Mouse (Mus musculus) embryonic facial prominence, embryonic 12.5 days (tissue): ENCODE data around the gene Nrarp. TPM values are rescaled to one million over a fixed set of nuclear protein-coding genes. Genes with fewer than 3 reads are reported as not detected.

Experiments
- polyA plus RNA-seq: library from polyadenylated mRNA; unstranded; fragments of >200 nt; fragmentation: Nextera tagmentation; extraction: Ambion mirVana; gene quantifications from 2 replicates; pipeline ENCODE4 v1.2.1, GENCODE M21; 2016

Gene Nrarp
- polyA plus RNA-seq, 1 experiment from 2014 or later = 21.3 TPM

Other genes starting within 250 kb of the Nrarp start
- 22.1 and 27.2 TPM in 2 replicates for gene Arrdc1, start 245.5 kb upstream of the Nrarp start, polyA plus RNA-seq
- 22.4 and 25.1 TPM in 2 replicates for gene Zmynd19, start 231.0 kb upstream of the Nrarp start, polyA plus RNA-seq
- 36.5 and 37.7 TPM in 2 replicates for gene Dph7, start 218.4 kb upstream of the Nrarp start, polyA plus RNA-seq
- 138 and 144 TPM in 2 replicates for gene Mrpl41, start 205.7 kb upstream of the Nrarp start, polyA plus RNA-seq
- gene Pnpla7, start 204.7 kb upstream of the Nrarp start, polyA plus RNA-seq = 6.5 and 7.0 TPM in 2 replicates
- gene Nsmf, start 126.4 kb upstream of the Nrarp start, polyA plus RNA-seq = 99.1 and 103 TPM in 2 replicates
- not detected in 2 replicates for gene Entpd8, start 100.5 kb upstream of the Nrarp start, polyA plus RNA-seq
- 0.19 TPM in 1 of 2 replicates, not detected in the other for gene Noxa1, start 85.6 kb upstream of the Nrarp start, polyA plus RNA-seq
- 3.1 and 3.9 TPM in 2 replicates for gene Tor4a, start 16.1 kb downstream of the Nrarp start, polyA plus RNA-seq
- gene Nelfb, start 30.7 kb downstream of the Nrarp start, polyA plus RNA-seq = 119 and 121 TPM in 2 replicates
- not detected in 2 replicates for gene Stpg3, start 33.9 kb downstream of the Nrarp start, polyA plus RNA-seq
- gene Fam166a, start 38.0 kb downstream of the Nrarp start, polyA plus RNA-seq = 1.1 TPM in 1 of 2 replicates, not detected in the other
- 443 and 449 TPM in 2 replicates for gene Tubb4b, start 43.9 kb downstream of the Nrarp start, polyA plus RNA-seq
- not detected in 2 replicates for gene Slc34a3, start 53.6 kb downstream of the Nrarp start, polyA plus RNA-seq
- gene Rnf224, start 56.0 kb downstream of the Nrarp start, polyA plus RNA-seq = not detected in 2 replicates
- gene Rnf208, start 61.5 kb downstream of the Nrarp start, polyA plus RNA-seq = 8.6 and 9.4 TPM in 2 replicates
- not detected in 2 replicates for gene Cysrt1, start 61.7 kb downstream of the Nrarp start, polyA plus RNA-seq
- gene AL732309.1, start 66.1 kb downstream of the Nrarp start, polyA plus RNA-seq = 3.8 and 4.2 TPM in 2 replicates
- 21.6 and 23.6 TPM in 2 replicates for gene Tmem203, start 74.7 kb downstream of the Nrarp start, polyA plus RNA-seq
- 9.7 TPM in 2 replicates for gene Tprn, start 81.9 kb downstream of the Nrarp start, polyA plus RNA-seq
- gene Ssna1, start 91.7 kb downstream of the Nrarp start, polyA plus RNA-seq = 218 and 231 TPM in 2 replicates
- gene Anapc2, start 91.7 kb downstream of the Nrarp start, polyA plus RNA-seq = 154 and 155 TPM in 2 replicates
- gene Tmem210, start 107.4 kb downstream of the Nrarp start, polyA plus RNA-seq = not detected in 2 replicates
- not detected in 2 replicates for gene Lrrc26, start 109.2 kb downstream of the Nrarp start, polyA plus RNA-seq
- 1.0 and 1.9 TPM in 2 replicates for gene Grin1, start 138.4 kb downstream of the Nrarp start, polyA plus RNA-seq
- gene Man1b1, start 151.6 kb downstream of the Nrarp start, polyA plus RNA-seq = 66.5 and 75.8 TPM in 2 replicates
- gene Dpp7, start 175.6 kb downstream of the Nrarp start, polyA plus RNA-seq = 25.0 and 27.0 TPM in 2 replicates
- 7.9 and 8.9 TPM in 2 replicates for gene Uap1l1, start 184.9 kb downstream of the Nrarp start, polyA plus RNA-seq
- 51.4 and 51.6 TPM in 2 replicates for gene Sapcd2, start 191.6 kb downstream of the Nrarp start, polyA plus RNA-seq
- gene Entpd2, start 215.1 kb downstream of the Nrarp start, polyA plus RNA-seq = 0.41 and 0.42 TPM in 2 replicates
- gene Npdc1, start 218.6 kb downstream of the Nrarp start, polyA plus RNA-seq = 47.7 and 60.0 TPM in 2 replicates
- not detected in 2 replicates for gene Fut7, start 242.5 kb downstream of the Nrarp start, polyA plus RNA-seq
- 4.8 and 5.2 TPM in 2 replicates for gene Abca2, start 247.9 kb downstream of the Nrarp start, polyA plus RNA-seq